Mouse (Mus musculus) small intestine, adult 2 months (tissue): ENCODE measurements around the gene Fstl3. TPM values are rescaled to one million over a fixed set of nuclear protein-coding genes. Genes with fewer than 3 reads are reported as not detected.
A peak's percentile ranks its signal among the peaks of the same experiment; 100 is the strongest.
"Not testable (repeated sequence)": the region's sequence is repeated elsewhere in the genome, so short reads cannot be mapped to it uniquely, and the experiment has no call there.

Source experiments
- H3K27ac ChIP-seq: fragments of 200-500 bp; 2 replicates; pipeline ENCODE4 v1.5.1; 2012; ENCODE audit warnings: low read depth, low read length, control low read depth, inconsistent platforms; ENCODE audit not compliant: insufficient read depth
- H3K27me3 ChIP-seq: fragments of 200-500 bp; 2 replicates; pipeline ENCODE4 v1.6.1; 2012; ENCODE audit warnings: mild to moderate bottlenecking, moderate library complexity, low read length, inconsistent platforms; ENCODE audit not compliant: control insufficient read depth, insufficient read depth
- H3K36me3 ChIP-seq: fragments of 200-500 bp; 2 replicates; pipeline ENCODE4 v1.6.1; 2012; ENCODE audit warnings: mild to moderate bottlenecking, low read length, control low read depth, inconsistent platforms; ENCODE audit not compliant: control insufficient read depth, insufficient read depth
- H3K4me1 ChIP-seq: fragments of 200-500 bp; 2 replicates; pipeline ENCODE4 v1.6.1; 2012; ENCODE audit warnings: low read length, inconsistent platforms, mixed read lengths; ENCODE audit not compliant: control insufficient read depth, insufficient read depth, insufficient read length
- H3K4me3 ChIP-seq: fragments of 200-500 bp; 2 replicates; pipeline ENCODE4 v1.5.1; 2012; ENCODE audit warnings: low read depth, mild to moderate bottlenecking, control low read depth, inconsistent platforms, low read length, moderate library complexity
- CTCF ChIP-seq: fragments of 200-500 bp; IDR thresholded peaks from 2 replicates; pipeline ENCODE4 v1.5.1; 2012; ENCODE audit warnings: low read depth, mild to moderate bottlenecking, control low read depth, inconsistent platforms, low read length, moderate library complexity, mixed read lengths; ENCODE audit not compliant: insufficient replicate concordance, insufficient read length; ENCODE audit errors: extremely low read depth
- POLR2A ChIP-seq: fragments of 200-500 bp; IDR thresholded peaks from 2 replicates; pipeline ENCODE4 v1.6.1; 2012; ENCODE audit warnings: low read depth, mild to moderate bottlenecking, control low read depth, inconsistent platforms, low read length, moderate library complexity
- WGBS: fragments of 180-500 bp; shearing (Covaris S2); methylation state at CpG from one replicate; pipeline ENCODE4 v1.1.7; 2018; 5-methylcytosine and 5-hydroxymethylcytosine counted together
- polyA plus RNA-seq: library from polyadenylated mRNA; depleted of rRNA; stranded (reverse); fragments of >200 nt; gene quantifications from 2 replicates; pipeline ENCODE4 v1.2.3, GENCODE M21; 2012

Gene Fstl3
- polyA plus RNA-seq, 1 experiment = 19.6 TPM

DNA sequence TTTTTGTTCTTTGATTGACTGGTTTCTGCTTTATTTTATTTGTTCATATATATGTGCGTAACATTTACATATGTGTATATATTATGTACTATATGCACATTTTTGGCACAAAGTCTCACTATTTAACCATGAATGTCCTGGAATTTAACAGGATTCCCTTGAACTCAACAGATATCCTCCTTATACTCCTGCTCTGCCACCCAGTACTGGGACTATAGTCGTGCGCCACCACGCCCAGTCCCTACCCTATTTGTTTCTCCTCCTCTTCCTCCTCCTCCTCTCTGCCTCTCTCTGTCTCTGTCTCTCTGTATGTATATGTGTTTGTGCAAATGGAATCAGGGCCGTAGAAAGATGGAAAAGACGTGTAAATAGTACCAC, 30.3 kb upstream of the Fstl3 start:
- Histone ChIP-seq H3K36me3 (peaks cover 11% of the 10 kb centered on the region), H3K4me1 (peaks cover 2% of the 10 kb centered on the region; the same call in 1 of the 2 replicates), H3K27me3 (no peaks in the 10 kb centered on the region), H3K4me3 (no peak overlapping the region), H3K27ac (no peak overlapping the region)
- WGBS = 16% methylated on average over 6 of the region's 6 CpGs
- no peak for TF ChIP-seq POLR2A

DNA sequence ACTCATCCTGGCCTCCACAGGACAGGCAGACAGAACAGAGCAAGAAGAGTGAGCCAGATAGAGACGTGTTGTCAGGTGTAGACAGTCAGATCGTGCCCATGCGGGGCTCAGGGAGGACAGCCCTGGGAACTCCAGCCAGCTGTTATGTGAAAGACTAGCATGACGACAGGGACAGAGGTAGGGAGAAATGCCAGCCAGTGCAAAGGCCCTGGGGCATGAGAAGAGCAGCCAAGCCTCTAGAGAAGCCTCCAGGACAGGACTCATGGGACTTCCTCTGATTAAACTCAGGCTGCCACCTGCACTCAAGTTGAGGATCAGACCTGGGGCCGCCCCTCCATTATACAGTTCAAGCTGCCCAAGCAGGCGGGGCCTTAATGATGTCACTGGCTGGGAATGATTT, 28.6 kb upstream of the Fstl3 start:
- TF ChIP-seq CTCF (no peak), POLR2A (no peak)
- WGBS = 70% methylated on average over 6 of the region's 6 CpGs
- no peaks in the 10 kb centered on the region for H3K27me3 ChIP-seq

DNA sequence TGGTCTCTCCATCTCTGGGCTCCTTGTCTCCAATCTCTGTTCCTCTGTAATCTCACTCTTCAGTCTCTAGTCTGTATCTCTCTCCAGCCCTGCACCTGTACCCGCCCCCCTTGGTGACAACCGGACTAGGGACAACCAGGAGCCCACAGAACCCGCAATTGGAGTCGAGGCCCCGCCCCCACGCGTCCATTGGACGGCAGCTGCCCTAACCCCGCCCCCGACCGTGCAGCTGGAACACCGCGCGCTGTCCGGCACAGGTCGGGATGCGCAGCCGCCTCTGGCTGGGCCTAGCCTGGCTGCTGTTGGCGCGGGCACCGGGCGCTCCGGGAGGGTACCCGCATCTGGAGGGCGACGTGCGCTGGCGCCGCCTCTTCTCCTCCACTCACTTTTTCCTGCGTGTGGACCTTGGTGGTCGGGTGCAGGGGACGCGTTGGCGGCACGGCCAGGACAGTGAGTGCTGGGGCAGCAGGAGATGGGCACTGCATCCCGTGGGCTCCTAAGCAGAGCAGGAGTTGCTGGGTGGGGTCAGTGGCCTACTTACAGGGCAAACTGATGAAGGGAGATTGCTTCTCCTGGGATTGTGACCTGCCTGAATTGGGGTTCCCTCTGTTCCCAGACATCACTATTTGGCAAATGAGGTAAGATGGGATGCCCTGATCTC, 22.1 kb upstream of the Fstl3 start, which contains the start of gene Fgf22:
Gene Fgf22, plus strand, starts transcription at position 221 of the 661 bp plus-strand sequence.
- Histone ChIP-seq H3K27me3 (no peaks in the 10 kb centered on the region), H3K4me3 (peak within 1 kb of the TSS; percentile 35), H3K4me1 (peaks cover 3% of the 10 kb centered on the region), H3K36me3 (peaks cover 25% of the 10 kb centered on the region), H3K27ac (no peak within 1 kb of the TSS)
- WGBS = 6% methylated on average over 36 of the region's 36 CpGs
- no peak for TF ChIP-seq CTCF
- TF ChIP-seq POLR2A = no peak

More for the DNA sequence above, 28.6 kb upstream of the Fstl3 start:
- Histone ChIP-seq H3K27ac (no peak overlapping the region), H3K36me3 (no peaks in the 10 kb centered on the region), H3K4me3 (no peak overlapping the region), H3K4me1 (peaks cover 2% of the 10 kb centered on the region; the same call in 1 of the 2 replicates)

DNA sequence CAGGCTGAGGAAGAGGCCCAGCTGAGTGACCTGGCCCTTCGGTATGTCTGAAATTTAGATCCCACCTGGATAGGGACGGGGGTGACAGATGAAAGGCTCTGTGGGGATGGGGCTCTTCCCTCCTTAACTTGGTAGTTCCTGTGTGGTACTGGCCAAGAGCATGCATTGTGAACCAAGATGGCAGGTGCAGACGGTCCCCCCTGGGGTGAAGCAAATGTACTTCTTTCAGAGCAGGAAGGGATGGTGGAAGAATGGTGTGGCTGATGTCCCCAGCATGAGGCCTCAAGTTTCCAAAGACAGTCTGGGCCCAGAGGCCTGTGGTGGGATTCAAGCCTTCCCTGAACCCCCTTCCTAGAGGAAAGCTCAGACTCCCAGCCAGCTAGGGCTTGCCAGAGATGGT, 21.2 kb upstream of the Fstl3 start:
- 89% methylated on average over 3 of the region's 3 CpGs for WGBS
- H3K27me3 ChIP-seq = no peaks in the 10 kb centered on the region
- H3K4me1 ChIP-seq = peaks cover 3% of the 10 kb centered on the region
- TF ChIP-seq POLR2A (no peak), CTCF (no peak)
- no peak overlapping the region for H3K27ac ChIP-seq
- H3K36me3 ChIP-seq = peaks cover 29% of the 10 kb centered on the region
- no peak overlapping the region for H3K4me3 ChIP-seq

DNA sequence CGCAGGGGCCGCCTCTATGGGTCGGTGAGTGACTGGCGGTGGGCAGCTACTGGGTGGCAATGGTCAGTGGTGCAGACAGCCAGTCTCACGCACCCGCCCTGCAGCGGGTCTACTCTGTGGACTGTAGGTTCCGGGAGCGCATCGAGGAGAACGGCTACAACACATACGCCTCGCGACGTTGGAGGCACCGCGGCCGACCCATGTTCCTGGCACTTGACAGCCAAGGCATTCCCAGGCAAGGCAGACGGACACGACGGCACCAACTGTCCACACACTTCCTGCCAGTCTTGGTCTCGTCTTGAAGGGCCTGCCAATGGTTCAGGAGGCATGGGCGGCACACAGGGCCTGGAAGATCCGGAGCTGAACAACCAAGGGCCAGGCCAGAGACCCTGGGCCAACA, 20.4 kb upstream of the Fstl3 start:
- H3K27me3 ChIP-seq = no peaks in the 10 kb centered on the region
- TF ChIP-seq CTCF (no peak), POLR2A (no peak)
- H3K36me3 ChIP-seq = peaks cover 37% of the 10 kb centered on the region
- peaks cover 3% of the 10 kb centered on the region for H3K4me1 ChIP-seq
- no peak overlapping the region for H3K4me3 ChIP-seq
- no peak overlapping the region for H3K27ac ChIP-seq
- WGBS = 88% methylated on average over 24 of the region's 24 CpGs

DNA sequence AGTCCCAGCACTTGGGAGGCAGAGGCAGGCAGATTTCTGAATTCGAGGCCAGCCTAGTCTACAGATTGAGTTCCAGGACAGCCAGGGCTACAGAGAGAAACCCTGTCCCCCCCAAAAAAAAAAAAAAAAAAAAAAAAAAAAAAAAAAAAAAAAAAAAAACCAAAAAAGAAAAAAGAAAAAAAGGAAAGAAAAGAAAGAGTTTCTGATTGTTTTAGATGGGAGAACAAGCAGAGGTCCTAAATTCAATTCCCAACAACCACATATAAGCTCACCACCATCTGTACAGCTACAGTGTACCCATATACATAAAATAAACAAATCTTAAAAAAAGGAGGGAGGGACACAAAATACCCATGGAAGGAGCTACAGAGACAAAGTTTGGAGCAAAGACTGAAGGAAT, 17.4 kb upstream of the Fstl3 start:
- H3K4me3 ChIP-seq, H3K27ac ChIP-seq, H3K4me1 ChIP-seq, H3K27me3 ChIP-seq: not testable (repeated sequence)
- peaks cover 46% of the 10 kb centered on the region for H3K36me3 ChIP-seq
- 85% methylated on average over 1 of the region's 1 CpGs for WGBS

DNA sequence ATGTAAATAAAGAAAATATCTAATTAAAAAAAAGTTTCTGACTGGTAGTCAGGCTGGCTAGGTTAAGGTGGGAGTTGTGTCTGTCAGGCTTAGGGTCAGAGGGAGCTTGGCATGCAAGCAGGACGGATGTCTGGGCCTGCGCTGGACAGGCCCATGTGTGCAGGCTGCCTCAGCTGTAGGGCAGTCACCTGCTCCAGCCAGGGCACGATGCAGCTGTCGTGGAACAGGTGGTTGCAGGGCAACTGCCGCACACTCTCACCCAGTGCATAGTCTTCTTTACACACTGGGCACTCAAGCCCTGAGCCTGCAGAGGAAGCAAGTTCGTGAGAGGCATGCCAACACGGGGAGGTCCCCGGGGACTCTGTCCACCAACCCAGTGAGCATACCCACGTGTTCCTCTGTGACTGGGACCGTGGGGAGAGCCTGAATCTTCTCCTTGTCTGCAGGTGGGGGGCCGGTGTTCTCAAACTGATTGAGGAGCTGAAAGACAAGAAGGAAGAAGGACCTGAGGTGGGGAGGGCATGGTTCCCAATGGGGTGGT, 16.4 kb upstream of the Fstl3 start:
- no peak overlapping the region for H3K4me3 ChIP-seq
- WGBS = 91% methylated on average over 11 of the region's 11 CpGs
- TF ChIP-seq CTCF (no peak), POLR2A (no peak)
- peaks cover 46% of the 10 kb centered on the region for H3K36me3 ChIP-seq
- H3K27ac ChIP-seq = no peak overlapping the region
- no peaks in the 10 kb centered on the region for H3K27me3 ChIP-seq
- peaks cover 14% of the 10 kb centered on the region for H3K4me1 ChIP-seq
